Mouse (Mus musculus): ENCODE results near the gene 4930568D16Rik.

Gene 4930568D16Rik

GRCm38 (mm10) chr2:35367629-35368028, at the start of gene 4930568D16Rik:
TSS of gene 4930568D16Rik (minus strand) at chr2:35367729.
- no peak for DNase-seq (ENCODE audit: low spot score in 2 of 2)

- no peak for DNase-seq (ENCODE audit: low spot score in 2 of 2)
Observed at GRCm38 (mm10) chr2:35417231-35417630, 49.7 kb upstream of the 4930568D16Rik start.

GRCm38 (mm10) chr2:35416473-35416872, 48.9 kb upstream of the 4930568D16Rik start:
- DNase-seq (ENCODE audit: low spot score in 2 of 2) = no peak

- DNase-seq (ENCODE audit: low spot score in 2 of 2) = no peak
Observed at GRCm38 (mm10) chr2:35412810-35413209, 45.3 kb upstream of the 4930568D16Rik start.

- DNase-seq (ENCODE audit: low spot score in 2 of 2) = no peak
Observed at GRCm38 (mm10) chr2:35412246-35412645, 44.7 kb upstream of the 4930568D16Rik start.

- DNase-seq (ENCODE audit: low spot score in 2 of 2) = no peak
Observed at GRCm38 (mm10) chr2:35411640-35412190, 44.2 kb upstream of the 4930568D16Rik start.

GRCm38 (mm10) chr2:35409466-35409865, 41.9 kb upstream of the 4930568D16Rik start:
- no peak for DNase-seq (ENCODE audit: low spot score in 2 of 2)

- no peak for DNase-seq (ENCODE audit: low spot score in 2 of 2)
Observed at GRCm38 (mm10) chr2:35408409-35409110, 41.0 kb upstream of the 4930568D16Rik start.

- no peak for DNase-seq (ENCODE audit: low spot score in 2 of 2)
Observed at GRCm38 (mm10) chr2:35407878-35408277, 40.3 kb upstream of the 4930568D16Rik start.

GRCm38 (mm10) chr2:35407266-35407665, 39.7 kb upstream of the 4930568D16Rik start:
- no peak for DNase-seq (ENCODE audit: low spot score in 2 of 2)

- no peak for DNase-seq (ENCODE audit: low spot score in 2 of 2)
Observed at GRCm38 (mm10) chr2:35406611-35407010, 39.1 kb upstream of the 4930568D16Rik start.

GRCm38 (mm10) chr2:35402391-35402790, 34.9 kb upstream of the 4930568D16Rik start:
- DNase-seq (ENCODE audit: low spot score in 2 of 2) = no peak

- no peak for DNase-seq (ENCODE audit: low spot score in 2 of 2)
Observed at GRCm38 (mm10) chr2:35400739-35401138, 33.2 kb upstream of the 4930568D16Rik start.

GRCm38 (mm10) chr2:35398184-35398828, 30.8 kb upstream of the 4930568D16Rik start:
- DNase-seq (ENCODE audit: low spot score in 2 of 2) = no peak

- peak; percentile 50 to 76 for DNase-seq (ENCODE audit: low spot score in 2 of 2)
Observed at GRCm38 (mm10) chr2:35397590-35398173, 30.2 kb upstream of the 4930568D16Rik start.

GRCm38 (mm10) chr2:35397096-35397495, 29.6 kb upstream of the 4930568D16Rik start, which contains the start of gene 4930402F06Rik:
TSS of gene 4930402F06Rik (minus strand) at chr2:35397175.
- DNase-seq (ENCODE audit: low spot score in 2 of 2) = no peak

GRCm38 (mm10) chr2:35385441-35385871, 17.9 kb upstream of the 4930568D16Rik start:
- DNase-seq (ENCODE audit: low spot score in 2 of 2) = no peak

- DNase-seq (ENCODE audit: low spot score in 2 of 2) = no peak
Observed at GRCm38 (mm10) chr2:35379306-35379705, 11.8 kb upstream of the 4930568D16Rik start.

GRCm38 (mm10) chr2:35377600-35377999, 10.1 kb upstream of the 4930568D16Rik start:
- no peak for DNase-seq (ENCODE audit: low spot score in 2 of 2)

GRCm38 (mm10) chr2:35373003-35373402, 5.5 kb upstream of the 4930568D16Rik start:
- peak; percentile 48 to 78 for DNase-seq (ENCODE audit: low spot score in 2 of 2)

- no peak for DNase-seq (ENCODE audit: low spot score in 2 of 2)
Observed at GRCm38 (mm10) chr2:35370686-35371085, 3.2 kb upstream of the 4930568D16Rik start.

GRCm38 (mm10) chr2:35349184-35349583, 18.3 kb downstream of the 4930568D16Rik start:
- no peak for DNase-seq (ENCODE audit: low spot score in 2 of 2)

All from spleen, postnatal 10 days (tissue).